Mouse (Mus musculus) myocyte (in vitro differentiated cells): Measurements from ENCODE around the gene Chd2.

Experiments
- CEBPB ChIP-seq: IDR thresholded peaks from 2 replicates; pipeline ENCODE4 v1.6.1; 2011; ENCODE audit warnings: mild to moderate bottlenecking, moderate library complexity; ENCODE audit not compliant: poor library complexity, insufficient read depth, severe bottlenecking
- E2F4 ChIP-seq: IDR thresholded peaks from one replicate; pipeline ENCODE4 v1.6.1; 2011; ENCODE audit warnings: mild to moderate bottlenecking, control low read depth, moderate library complexity; ENCODE audit not compliant: insufficient read depth
- MAX ChIP-seq: IDR thresholded peaks from one replicate; pipeline ENCODE4 v1.6.1; 2011; ENCODE audit warnings: low read depth, mild to moderate bottlenecking, control low read depth
- MYOD1 ChIP-seq, 3 experiments: IDR thresholded peaks; one replicate each; pipeline ENCODE4 v1.6.1; 2011; ENCODE audit warnings: control low read depth in 2 of 3, low read depth in 2 of 3, mild to moderate bottlenecking in 2 of 3, moderate library complexity in 1 of 3; ENCODE audit not compliant: insufficient read length in 2 of 3, control insufficient read depth in 1 of 3
- MYOG ChIP-seq, 3 experiments: IDR thresholded peaks; one replicate each; pipeline ENCODE4 v1.6.1; 2011; ENCODE audit warnings: control low read depth in 2 of 3, low read depth in 2 of 3, mild to moderate bottlenecking in 2 of 3; ENCODE audit not compliant: insufficient read length in 2 of 3, control insufficient read depth in 1 of 3, insufficient read depth in 1 of 3
- POLR2A ChIP-seq: IDR thresholded peaks from one replicate; pipeline ENCODE4 v1.6.1; 2011; ENCODE audit warnings: low read depth, mild to moderate bottlenecking, control low read depth, moderate library complexity; ENCODE audit not compliant: insufficient read length
- POLR2AphosphoS2 ChIP-seq: IDR thresholded peaks from one replicate; pipeline ENCODE4 v1.6.1; 2011; ENCODE audit warnings: low read depth, control low read depth; ENCODE audit not compliant: insufficient read length
- REST ChIP-seq: IDR thresholded peaks from one replicate; pipeline ENCODE4 v1.6.1; 2011; ENCODE audit warnings: mild to moderate bottlenecking, control low read depth, moderate library complexity; ENCODE audit not compliant: insufficient read depth, insufficient read length
- SRF ChIP-seq: IDR thresholded peaks from one replicate; pipeline ENCODE4 v1.6.1; 2011; ENCODE audit warnings: low read depth; ENCODE audit not compliant: control insufficient read depth, insufficient read length
- TCF12 ChIP-seq: IDR thresholded peaks from one replicate; pipeline ENCODE4 v1.6.1; 2011; ENCODE audit warnings: mild to moderate bottlenecking, control low read depth; ENCODE audit not compliant: poor library complexity, insufficient read depth, severe bottlenecking
- TCF3 ChIP-seq: IDR thresholded peaks from one replicate; pipeline ENCODE4 v1.6.1; 2011; ENCODE audit warnings: low read depth, control low read depth; ENCODE audit not compliant: insufficient read length
- USF1 ChIP-seq: IDR thresholded peaks from one replicate; pipeline ENCODE4 v1.6.1; 2011; ENCODE audit warnings: low read depth, mild to moderate bottlenecking, control low read depth, moderate library complexity

GRCm38 (mm10) chr7:73524454-73524952, 17.1 kb downstream of the Chd2 start:
- no peak for TF ChIP-seq USF1
- no peak for TF ChIP-seq E2F4
- TF ChIP-seq POLR2A: no peak
- no peak for TF ChIP-seq MAX
- TF ChIP-seq TCF12: no peak
- peak; percentile 16 for TF ChIP-seq POLR2AphosphoS2
- TF ChIP-seq TCF3: no peak
- no peak for TF ChIP-seq SRF
- TF ChIP-seq MYOD1 (IDR thresholded peaks at IDR 0.05; ENCODE audit: control insufficient read depth in 1 of 3, insufficient read length in 2 of 3, low read depth in 2 of 3): no peak
- no peak for TF ChIP-seq MYOG (IDR thresholded peaks at IDR 0.05; ENCODE audit: control insufficient read depth in 1 of 3, insufficient read depth in 1 of 3, insufficient read length in 2 of 3, low read depth in 2 of 3)
- TF ChIP-seq REST: no peak
- no peak for TF ChIP-seq CEBPB
